Mouse (Mus musculus) small intestine, adult 2 months (tissue): Measurements from ENCODE around the gene Tspan12.

ENCODE experiments used
- CTCF ChIP-seq: fragments of 200-500 bp; IDR thresholded peaks from 2 replicates; pipeline ENCODE4 v1.5.1; 2012; ENCODE audit warnings: low read depth, mild to moderate bottlenecking, control low read depth, inconsistent platforms, low read length, moderate library complexity, mixed read lengths; ENCODE audit not compliant: insufficient replicate concordance, insufficient read length; ENCODE audit errors: extremely low read depth
- POLR2A ChIP-seq: fragments of 200-500 bp; IDR thresholded peaks from 2 replicates; pipeline ENCODE4 v1.6.1; 2012; ENCODE audit warnings: low read depth, mild to moderate bottlenecking, control low read depth, inconsistent platforms, low read length, moderate library complexity

GRCm38 (mm10) chr6:21879496-21879895 lies 27.2 kb upstream of the Tspan12 start:
- TF ChIP-seq POLR2A (no peak), CTCF (no peak)
